Mouse (Mus musculus) midbrain, embryonic 15.5 days (tissue): ENCODE measurements around the gene Cdr2. TPM values are rescaled to one million over a fixed set of nuclear protein-coding genes. Genes with fewer than 3 reads are reported as not detected.
"Not testable (repeated sequence)": the region's sequence is repeated elsewhere in the genome, so short reads cannot be mapped to it uniquely, and the experiment has no call there.

ENCODE experiments used
- ATAC-seq: fragments of 200-750 bp; cut with Nextera tagmentation; replicated peaks from 2 replicates; pipeline ENCODE4 v1.8.0; 2017; ENCODE audit warnings: moderate TSS enrichment
- H3K27ac ChIP-seq: fragments of 300-500 bp; sonication (generic); 2 replicates; pipeline ENCODE4 v1.5.1; 2015; ENCODE audit warnings: mild to moderate bottlenecking, inconsistent platforms
- H3K27me3 ChIP-seq: fragments of 300-500 bp; sonication (generic); replicated peaks from 2 replicates; pipeline ENCODE4 v1.6.1; 2015; ENCODE audit warnings: inconsistent platforms
- H3K36me3 ChIP-seq: fragments of 300-500 bp; sonication (generic); replicated peaks from 2 replicates; pipeline ENCODE4 v1.6.1; 2015; ENCODE audit warnings: inconsistent platforms
- H3K4me1 ChIP-seq: fragments of 300-500 bp; sonication (generic); 2 replicates; pipeline ENCODE4 v1.6.1; 2015; ENCODE audit warnings: inconsistent platforms
- H3K4me2 ChIP-seq: fragments of 300-500 bp; sonication (generic); 2 replicates; pipeline ENCODE4 v1.6.1; 2015; ENCODE audit warnings: inconsistent platforms, mild to moderate bottlenecking, moderate library complexity
- H3K4me3 ChIP-seq: fragments of 300-500 bp; sonication (generic); 2 replicates; pipeline ENCODE4 v1.5.1; 2015; ENCODE audit warnings: mild to moderate bottlenecking, inconsistent platforms
- H3K9ac ChIP-seq: fragments of 300-500 bp; sonication (generic); 2 replicates; pipeline ENCODE4 v1.6.1; 2015; ENCODE audit warnings: mild to moderate bottlenecking, inconsistent platforms
- H3K9me3 ChIP-seq: fragments of 300-500 bp; sonication (generic); 2 replicates; pipeline ENCODE4 v1.6.1; 2016; ENCODE audit warnings: inconsistent platforms
- WGBS: fragments of 180-500 bp; shearing (Covaris S2); methylation state at CpG from one replicate; pipeline ENCODE4 v1.1.7; 2015; ENCODE audit warnings: mixed read lengths; 5-methylcytosine and 5-hydroxymethylcytosine counted together
- polyA plus RNA-seq: library from polyadenylated mRNA; unstranded; fragments of >200 nt; fragmentation: Nextera tagmentation; extraction: Ambion mirVana; gene quantifications from 2 replicates; pipeline ENCODE4 v1.2.1, GENCODE M21; 2015

Gene Cdr2
- polyA plus RNA-seq, 1 experiment from 2014 or later: 15.0 TPM

GRCm38 (mm10) chr7:121000065-121000822 is 18.1 kb upstream of the Cdr2 start:
- ATAC-seq: no peak
- no peaks in the 10 kb centered on the region for H3K36me3 ChIP-seq
- no peaks in the 10 kb centered on the region for H3K9me3 ChIP-seq
- H3K27ac ChIP-seq: no peak overlapping the region
- no peaks in the 10 kb centered on the region for H3K27me3 ChIP-seq
- H3K4me3 ChIP-seq: no peak overlapping the region
- no peaks in the 10 kb centered on the region for H3K4me1 ChIP-seq
- 82% methylated on average over 3 of the region's 3 CpGs for WGBS
- H3K9ac ChIP-seq: no peak overlapping the region
- H3K4me2 ChIP-seq: no peak overlapping the region

GRCm38 (mm10) chr7:120999021-120999530 is 17.0 kb upstream of the Cdr2 start:
- no peak for ATAC-seq
- 78% methylated on average over 2 of the region's 2 CpGs for WGBS
- Histone ChIP-seq H3K27ac (no peak overlapping the region), H3K27me3 (no peaks in the 10 kb centered on the region), H3K4me2 (no peak overlapping the region), H3K4me1 (no peaks in the 10 kb centered on the region), H3K9me3 (no peaks in the 10 kb centered on the region), H3K36me3 (no peaks in the 10 kb centered on the region), H3K4me3 (no peak overlapping the region), H3K9ac (no peak overlapping the region)

GRCm38 (mm10) chr7:120991191-120991590 is 9.1 kb upstream of the Cdr2 start:
- no peak for ATAC-seq
- H3K27ac ChIP-seq: no peak overlapping the region
- H3K9me3 ChIP-seq: no peaks in the 10 kb centered on the region
- no peak overlapping the region for H3K4me2 ChIP-seq
- no peaks in the 10 kb centered on the region for H3K4me1 ChIP-seq
- no peaks in the 10 kb centered on the region for H3K36me3 ChIP-seq
- no peaks in the 10 kb centered on the region for H3K27me3 ChIP-seq
- no peak overlapping the region for H3K9ac ChIP-seq
- H3K4me3 ChIP-seq: no peak overlapping the region
- WGBS: 66% methylated on average over 8 of the region's 8 CpGs

GRCm38 (mm10) chr7:120982968-120983367 is 856 bp upstream of the Cdr2 start:
- peak overlapping the region; percentile 84; the same call in 1 of the 2 replicates for H3K9ac ChIP-seq
- ATAC-seq: no peak
- H3K27me3 ChIP-seq: no peaks in the 10 kb centered on the region
- H3K4me2 ChIP-seq: peak overlapping the region; percentile 87
- peak overlapping the region; percentile 98 for H3K4me3 ChIP-seq
- H3K36me3 ChIP-seq: no peaks in the 10 kb centered on the region
- no peak overlapping the region for H3K27ac ChIP-seq
- 16% methylated on average over 7 of the region's 7 CpGs for WGBS
- H3K4me1 ChIP-seq: peaks cover 20% of the 10 kb centered on the region
- H3K9me3 ChIP-seq: no peaks in the 10 kb centered on the region

- peak overlapping the region; percentile 85 for H3K27ac ChIP-seq
- WGBS: 3% methylated on average over 39 of the region's 39 CpGs
- H3K36me3 ChIP-seq: no peaks in the 10 kb centered on the region
- ATAC-seq: peak; percentile 78
- peak overlapping the region; percentile 84 for H3K9ac ChIP-seq
- H3K9me3 ChIP-seq: no peaks in the 10 kb centered on the region
- H3K4me1 ChIP-seq: peaks cover 26% of the 10 kb centered on the region
- peak overlapping the region; percentile 87 for H3K4me2 ChIP-seq
- H3K4me3 ChIP-seq: peak overlapping the region; percentile 98
- no peaks in the 10 kb centered on the region for H3K27me3 ChIP-seq
Observed at GRCm38 (mm10) chr7:120980931-120981924, 884 bp downstream of the Cdr2 start.

- Histone ChIP-seq H3K9ac (no peak overlapping the region), H3K4me1 (peaks cover 26% of the 10 kb centered on the region), H3K4me3 (0 out of 2 replicates have a peak overlapping the region, but pooled peaks have one; percentile 98), H3K27me3 (no peaks in the 10 kb centered on the region), H3K4me2 (peak overlapping the region; percentile 87), H3K9me3 (no peaks in the 10 kb centered on the region), H3K36me3 (no peaks in the 10 kb centered on the region), H3K27ac (no peak overlapping the region)
- ATAC-seq: no peak
- 91% methylated on average over 4 of the region's 4 CpGs for WGBS
Observed at GRCm38 (mm10) chr7:120980041-120980440, 2.1 kb downstream of the Cdr2 start.

GRCm38 (mm10) chr7:120977063-120977462 is 5.0 kb downstream of the Cdr2 start:
- Histone ChIP-seq H3K9me3 (no peaks in the 10 kb centered on the region), H3K36me3 (no peaks in the 10 kb centered on the region), H3K4me3 (no peak overlapping the region), H3K4me1 (peaks cover 23% of the 10 kb centered on the region), H3K4me2 (no peak overlapping the region), H3K27me3 (no peaks in the 10 kb centered on the region), H3K9ac (no peak overlapping the region), H3K27ac (no peak overlapping the region)
- no peak for ATAC-seq
- 35% methylated on average over 7 of the region's 7 CpGs for WGBS

GRCm38 (mm10) chr7:120974001-120974400 is 8.1 kb downstream of the Cdr2 start:
- no peaks in the 10 kb centered on the region for H3K27me3 ChIP-seq
- H3K36me3 ChIP-seq: no peaks in the 10 kb centered on the region
- H3K27ac ChIP-seq: no peak overlapping the region
- no peak overlapping the region for H3K9ac ChIP-seq
- no peaks in the 10 kb centered on the region for H3K9me3 ChIP-seq
- no peak overlapping the region for H3K4me3 ChIP-seq
- 90% methylated on average over 3 of the region's 3 CpGs for WGBS
- ATAC-seq: no peak
- no peak overlapping the region for H3K4me2 ChIP-seq
- peaks cover 8% of the 10 kb centered on the region; the same call in 1 of the 2 replicates for H3K4me1 ChIP-seq

- not testable (repeated sequence) for H3K36me3 ChIP-seq, H3K27me3 ChIP-seq, H3K27ac ChIP-seq, H3K9me3 ChIP-seq, H3K4me2 ChIP-seq, H3K4me3 ChIP-seq, H3K9ac ChIP-seq, ATAC-seq, H3K4me1 ChIP-seq
- 77% methylated on average over 2 of the region's 2 CpGs for WGBS
Observed at GRCm38 (mm10) chr7:120972471-120972870, 9.6 kb downstream of the Cdr2 start.

GRCm38 (mm10) chr7:120970112-120970511 is 12.0 kb downstream of the Cdr2 start:
- H3K27me3 ChIP-seq: no peaks in the 10 kb centered on the region
- no peak overlapping the region for H3K9ac ChIP-seq
- 93% methylated on average over 5 of the region's 5 CpGs for WGBS
- no peak overlapping the region for H3K4me3 ChIP-seq
- no peak overlapping the region for H3K4me2 ChIP-seq
- no peaks in the 10 kb centered on the region for H3K36me3 ChIP-seq
- H3K9me3 ChIP-seq: no peaks in the 10 kb centered on the region
- no peak overlapping the region for H3K27ac ChIP-seq
- ATAC-seq: no peak
- H3K4me1 ChIP-seq: no peaks in the 10 kb centered on the region

GRCm38 (mm10) chr7:120969221-120969620 is 12.9 kb downstream of the Cdr2 start:
- no peak overlapping the region for H3K4me3 ChIP-seq
- no peak overlapping the region for H3K27ac ChIP-seq
- no peak for ATAC-seq
- H3K36me3 ChIP-seq: no peaks in the 10 kb centered on the region
- WGBS: 96% methylated on average over 7 of the region's 7 CpGs
- H3K9me3 ChIP-seq: no peaks in the 10 kb centered on the region
- no peaks in the 10 kb centered on the region for H3K27me3 ChIP-seq
- no peaks in the 10 kb centered on the region for H3K4me1 ChIP-seq
- no peak overlapping the region for H3K4me2 ChIP-seq
- H3K9ac ChIP-seq: no peak overlapping the region

GRCm38 (mm10) chr7:120963126-120963525 is 19.0 kb downstream of the Cdr2 start:
- 93% methylated on average over 5 of the region's 5 CpGs for WGBS
- no peak for ATAC-seq
- 0 out of 2 replicates have a peak, but pooled peaks cover 3% of the 10 kb centered on the region for H3K4me1 ChIP-seq
- H3K36me3 ChIP-seq: peaks cover 7% of the 10 kb centered on the region; the same call in 1 of the 2 replicates
- no peak overlapping the region for H3K4me2 ChIP-seq
- no peak overlapping the region for H3K4me3 ChIP-seq
- H3K9ac ChIP-seq: no peak overlapping the region
- no peak overlapping the region for H3K27ac ChIP-seq
- H3K9me3 ChIP-seq: no peaks in the 10 kb centered on the region
- H3K27me3 ChIP-seq: no peaks in the 10 kb centered on the region
